Comparison of ENCODE assay signal across 25 mouse cellular contexts in genomic region chr2:13789365-13789764, GRCm38 (mm10). TPM values are rescaled to one million over a fixed set of nuclear protein-coding genes. Genes with fewer than 3 reads are reported as not detected.
"Had no signal": no experiment of that assay in that cellular context is flagged by ENCODE, and none has a peak within 500 bp of the region (broad histone marks: within the 10 kb centered on the region; RNA-seq: fewer than 3 reads in every experiment).

No protein-coding gene starts in this region.

- H3K9me3 ChIP-seq: liver, embryonic 13.5 days; liver, embryonic 15.5 days; lung, embryonic 15.5 days; megakaryocyte, embryonic 14.5 days; midbrain, embryonic 12.5 days; neural tube, embryonic 13.5 days; neural tube, embryonic 15.5 days; stomach, embryonic 15.5 days had no signal

- H3K4me3 ChIP-seq: liver, embryonic 13.5 days; liver, embryonic 15.5 days; lung, embryonic 15.5 days; megakaryocyte, embryonic 14.5 days; midbrain, embryonic 12.5 days; neural tube, embryonic 13.5 days; neural tube, embryonic 15.5 days; stomach, embryonic 15.5 days had no signal

- ATAC-seq: liver, postnatal 0 days; lung, postnatal 0 days; midbrain, embryonic 16.5 days had no signal

- H3K27ac ChIP-seq: liver, embryonic 13.5 days; liver, embryonic 15.5 days; lung, embryonic 15.5 days; macrophage; midbrain, embryonic 12.5 days; neural tube, embryonic 13.5 days; neural tube, embryonic 15.5 days; stomach, embryonic 15.5 days; stomach, postnatal 0 days had no signal

- DNase-seq: liver, embryonic 13.5 days; liver, postnatal 0 days; lung, adult 2 months; lung, postnatal 14 days; lung, postnatal 36 days; midbrain, embryonic 14.5 days; retina, postnatal 1 day; right cerebral cortex, adult 18-20 months; right cerebral cortex, postnatal 25 days; right cerebral cortex, postnatal 4 days; spleen, adult 18-20 months; thymus, adult 2 months; thymus, postnatal 14 days; thymus, postnatal 4 days had no signal

- H3K4me2 ChIP-seq: liver, embryonic 13.5 days; liver, embryonic 15.5 days; lung, embryonic 15.5 days; midbrain, embryonic 12.5 days; neural tube, embryonic 13.5 days; neural tube, embryonic 15.5 days; stomach, embryonic 15.5 days had no signal

- H3K9ac ChIP-seq: liver, embryonic 13.5 days; liver, embryonic 15.5 days; liver, postnatal 0 days; lung, embryonic 15.5 days; midbrain, embryonic 12.5 days; neural tube, embryonic 13.5 days; neural tube, embryonic 15.5 days; stomach, embryonic 15.5 days had no signal

- H3K36me3 ChIP-seq: liver, embryonic 13.5 days; liver, embryonic 15.5 days; lung, embryonic 15.5 days; midbrain, embryonic 12.5 days; neural tube, embryonic 13.5 days; neural tube, embryonic 15.5 days; stomach, embryonic 15.5 days had no signal

- H3K4me1 ChIP-seq: liver, embryonic 15.5 days; stomach, embryonic 15.5 days had no signal

RNA-seq across cellular contexts. Expression of gene St8sia6, which starts 4.5 kb away (rescaled TPM):
- polyA plus RNA-seq: liver, embryonic 13.5 days; liver, embryonic 15.5 days had no signal
